Mouse (Mus musculus) layer of hippocampus, adult 8-10 months (tissue): ENCODE results near the gene Acot1. TPM values are rescaled to one million over a fixed set of nuclear protein-coding genes. Genes with fewer than 3 reads are reported as not detected.

ENCODE experiments used
- DNase-seq, 2 experiments: peaks; one replicate each; pipeline ENCODE4 v3.0.0; 2022; ENCODE audit warnings: low spot score in 2 of 2
- total RNA-seq, 4 experiments: library from RNA; stranded (reverse); gene quantifications; 2 replicates each; pipeline ENCODE4 v1.2.4; 2022

Acot1 gene
- total RNA-seq, 4 experiments from 2014 or later: 21.5 to 25.1 (median 24.2) TPM

DNA sequence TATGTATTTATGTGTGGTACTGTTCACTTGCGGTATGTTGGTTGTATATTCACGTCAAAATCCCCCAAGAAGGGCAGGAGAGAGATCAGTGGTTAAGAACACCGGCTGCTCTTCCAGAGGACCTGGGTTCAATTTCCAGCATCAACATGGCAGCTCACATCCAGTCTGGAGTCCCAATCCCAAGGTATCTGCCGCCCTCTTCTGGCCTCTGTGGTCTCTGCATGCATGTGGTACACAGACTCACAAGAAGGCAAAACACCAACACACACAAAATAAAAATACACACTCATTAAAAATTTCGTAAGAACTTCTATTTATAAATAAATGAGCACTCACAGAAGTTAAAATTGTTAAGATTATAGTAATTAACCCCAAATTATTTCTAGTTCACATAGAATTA lies 53.9 kb downstream of the Acot1 start:
- DNase-seq: no peak

DNA sequence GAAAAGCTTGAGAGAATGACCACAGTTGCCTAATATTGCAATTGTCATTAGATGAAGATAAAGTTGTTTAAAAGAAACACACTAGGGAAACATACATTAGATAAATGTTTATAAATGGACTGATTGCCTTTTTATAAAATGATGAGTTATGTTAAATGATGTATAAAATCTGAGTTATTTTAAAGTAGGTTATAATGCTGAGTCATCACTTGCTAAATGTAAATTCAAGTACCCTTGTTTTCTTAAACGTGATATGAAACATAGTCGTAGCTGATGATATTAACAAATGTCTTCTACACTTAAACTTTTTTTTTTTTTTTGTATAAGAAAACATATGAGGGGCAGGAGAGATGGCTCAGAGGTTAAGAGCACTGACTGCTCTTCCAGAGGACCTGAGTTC lies 54.5 kb downstream of the Acot1 start:
- no peak for DNase-seq

DNA sequence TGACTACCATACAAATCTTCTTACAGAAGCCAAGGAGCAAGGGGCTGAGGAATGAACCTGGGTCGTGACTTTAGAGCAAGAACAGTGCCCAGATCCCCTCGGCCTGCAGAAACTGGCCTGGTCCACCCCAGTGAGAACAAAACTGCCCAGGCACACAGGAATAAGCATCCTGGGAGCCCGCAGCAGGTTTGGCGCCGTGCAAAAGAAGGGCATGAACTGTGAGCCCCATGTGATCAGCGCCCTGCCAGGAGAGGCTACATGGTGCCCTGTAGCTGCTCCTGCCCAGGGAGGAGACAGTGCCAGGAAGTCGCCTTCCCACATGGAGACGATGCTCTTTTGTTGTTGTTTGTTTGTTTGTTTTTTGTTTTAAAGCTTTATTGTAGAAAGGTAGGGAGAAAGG lies 55.3 kb downstream of the Acot1 start:
- no peak for DNase-seq

DNA sequence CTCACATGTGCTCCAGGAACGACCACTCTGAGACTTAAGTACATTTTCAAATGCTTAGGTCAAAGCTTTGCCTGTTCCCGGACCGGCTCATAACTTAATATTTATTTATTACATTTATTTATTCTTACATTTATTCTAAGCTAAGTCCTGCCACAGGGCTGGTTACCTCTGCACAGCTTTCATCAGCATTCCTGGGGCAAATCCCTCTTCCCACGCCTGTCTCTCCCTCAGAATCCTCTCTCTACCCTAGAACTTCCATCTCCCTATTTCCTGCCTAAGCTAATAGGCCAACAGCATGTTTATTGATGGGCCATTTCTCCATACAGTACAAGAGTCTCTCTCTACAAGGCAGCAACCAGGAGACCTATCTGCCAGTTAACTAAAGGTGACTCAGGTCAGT lies 58.5 kb downstream of the Acot1 start:
- DNase-seq: no peak

Other genes with a start within 250 kb of the Acot1 start
- gene Papln, start 245.9 kb upstream of the Acot1 start, total RNA-seq: 1 to 10 TPM; 3.7 to 4.7 (median 3.9) TPM
- 10 to 100 TPM; 37.5 to 52.2 (median 41.4) TPM for gene Numb, start 87.6 kb upstream of the Acot1 start, total RNA-seq
- 10 to 100 TPM; 13.9 to 17.7 (median 15.1) TPM for gene Riox1, start 58.9 kb upstream of the Acot1 start, total RNA-seq
- gene Heatr4, start 24.6 kb upstream of the Acot1 start, total RNA-seq: under 1 TPM in 2 of 4 experiments, not detected in 2; 0.11 to 0.14 TPM
- 10 to 100 TPM; 13.3 to 15.7 (median 14.6) TPM for gene Acot2, start 21.6 kb upstream of the Acot1 start, total RNA-seq
- gene Acot4, start 28.9 kb downstream of the Acot1 start, total RNA-seq: 1 to 10 TPM; 2.2 to 3.3 (median 2.7) TPM
- not detected for gene Gm49366, start 29.4 kb downstream of the Acot1 start, total RNA-seq
- gene Acot3, start 42.7 kb downstream of the Acot1 start, total RNA-seq: 1 to 10 TPM; 2.4 to 3.1 (median 2.8) TPM
- 1 to 10 TPM; 4.4 to 5.3 (median 5.2) TPM for gene Acot5, start 59.8 kb downstream of the Acot1 start, total RNA-seq
- gene Acot6, start 91.2 kb downstream of the Acot1 start, total RNA-seq: 1 to 10 TPM; 4.5 to 6.1 (median 5.1) TPM
- 10 to 100 TPM; 76.7 to 97.3 (median 85.4) TPM for gene Dnal1, start 104.9 kb downstream of the Acot1 start, total RNA-seq
- gene Pnma1, start 139.0 kb downstream of the Acot1 start, total RNA-seq: 1 to 10 TPM; 3.1 to 3.9 (median 3.6) TPM
- 10 to 100 TPM; 21.6 to 28.5 (median 26.0) TPM for gene Elmsan1, start 209.4 kb downstream of the Acot1 start, total RNA-seq